Mouse (Mus musculus): ENCODE measurements around the gene 1700029H14Rik. TPM values are rescaled to one million over a fixed set of nuclear protein-coding genes. Genes with fewer than 3 reads are reported as not detected.

Gene 1700029H14Rik
- polyA plus RNA-seq, 1 experiment from 2014 or later: not detected

DNA sequence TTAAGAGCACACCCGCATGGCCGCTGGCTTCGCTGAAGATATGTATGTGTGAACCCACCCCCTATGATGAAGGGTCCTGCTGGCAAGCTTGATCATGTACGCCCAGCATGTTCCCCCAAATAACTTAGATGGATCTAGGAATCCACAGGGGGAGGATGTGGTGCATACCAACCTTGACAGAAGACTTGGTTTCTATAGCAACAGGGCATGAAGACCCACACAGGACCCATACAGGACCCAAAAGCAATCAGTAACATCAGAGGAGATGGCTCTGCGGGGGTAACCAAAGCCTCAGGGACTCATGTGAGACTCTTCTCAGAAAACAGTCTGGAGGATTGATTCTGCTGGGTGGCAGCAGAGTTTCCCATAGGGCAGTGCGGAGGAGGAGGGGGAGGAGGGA lies 29.0 kb upstream of the 1700029H14Rik start:
- no peaks in the 10 kb centered on the region for H3K36me3 ChIP-seq
- no peaks in the 10 kb centered on the region for H3K4me1 ChIP-seq
- H3K4me3 ChIP-seq: no peak overlapping the region
- no peak for DNase-seq (ENCODE audit: low spot score)
- no peak overlapping the region for H3K27ac ChIP-seq
- 84% methylated on average over 6 of the region's 6 CpGs for WGBS
- no peaks in the 10 kb centered on the region for H3K9me3 ChIP-seq (replicated peaks)
- no peaks in the 10 kb centered on the region for H3K27me3 ChIP-seq (ENCODE audit: low read depth, poor library complexity, severe bottlenecking)

DNA sequence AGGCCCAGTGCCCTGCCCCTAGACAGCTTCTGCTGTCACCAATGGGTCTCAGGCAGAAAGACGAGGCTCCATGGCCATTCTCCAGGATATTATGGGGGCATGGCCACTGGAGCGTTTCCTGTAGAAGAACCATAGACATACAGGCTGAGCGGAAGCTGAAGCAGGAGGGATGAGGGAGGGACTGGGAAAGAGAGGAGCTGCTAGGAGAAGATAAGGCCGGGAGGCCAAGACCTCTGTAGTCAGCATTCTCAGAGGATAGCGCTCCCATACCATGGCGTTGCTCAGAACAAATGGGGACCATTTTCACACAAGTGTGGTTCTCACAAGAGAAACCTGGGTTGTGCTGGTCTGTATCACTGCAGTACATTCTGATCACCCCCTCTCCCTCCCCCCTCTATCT lies 26.8 kb upstream of the 1700029H14Rik start:
- H3K27me3 ChIP-seq (ENCODE audit: low read depth, poor library complexity, severe bottlenecking): no peaks in the 10 kb centered on the region
- no peaks in the 10 kb centered on the region for H3K4me1 ChIP-seq
- no peaks in the 10 kb centered on the region for H3K9me3 ChIP-seq (replicated peaks)
- no peak for DNase-seq (ENCODE audit: low spot score)
- H3K4me3 ChIP-seq: no peak overlapping the region
- no peak overlapping the region for H3K27ac ChIP-seq
- 87% methylated on average over 6 of the region's 6 CpGs for WGBS
- 0 out of 2 replicates have a peak, but pooled peaks cover 2% of the 10 kb centered on the region for H3K36me3 ChIP-seq

DNA sequence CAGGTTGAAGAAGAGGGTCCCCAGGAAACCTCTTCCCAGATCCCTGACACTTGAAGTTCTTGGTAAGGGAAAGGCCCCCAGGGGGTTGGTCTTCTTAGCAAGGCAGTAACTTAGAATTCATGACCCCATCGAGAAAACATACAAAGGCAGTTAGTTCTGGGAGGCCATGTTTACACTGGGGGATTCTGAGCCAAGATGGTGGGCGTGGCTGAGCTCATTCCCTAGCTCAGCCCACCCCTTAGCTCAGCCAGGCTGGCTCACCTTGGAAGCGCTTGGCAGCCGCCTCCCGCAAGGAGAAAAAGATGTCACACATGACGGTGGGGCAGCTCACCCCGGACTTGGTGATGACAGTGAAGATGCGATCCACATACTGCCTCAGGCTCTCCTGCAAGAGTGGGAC lies 22.4 kb upstream of the 1700029H14Rik start:
- H3K27me3 ChIP-seq (ENCODE audit: low read depth, poor library complexity, severe bottlenecking): no peaks in the 10 kb centered on the region
- no peak for DNase-seq (ENCODE audit: low spot score)
- H3K36me3 ChIP-seq: peaks cover 21% of the 10 kb centered on the region
- H3K4me3 ChIP-seq: no peak overlapping the region
- H3K9me3 ChIP-seq (replicated peaks): no peaks in the 10 kb centered on the region
- no peaks in the 10 kb centered on the region for H3K4me1 ChIP-seq
- WGBS: 78% methylated on average over 8 of the region's 8 CpGs
- H3K27ac ChIP-seq: no peak overlapping the region

DNA sequence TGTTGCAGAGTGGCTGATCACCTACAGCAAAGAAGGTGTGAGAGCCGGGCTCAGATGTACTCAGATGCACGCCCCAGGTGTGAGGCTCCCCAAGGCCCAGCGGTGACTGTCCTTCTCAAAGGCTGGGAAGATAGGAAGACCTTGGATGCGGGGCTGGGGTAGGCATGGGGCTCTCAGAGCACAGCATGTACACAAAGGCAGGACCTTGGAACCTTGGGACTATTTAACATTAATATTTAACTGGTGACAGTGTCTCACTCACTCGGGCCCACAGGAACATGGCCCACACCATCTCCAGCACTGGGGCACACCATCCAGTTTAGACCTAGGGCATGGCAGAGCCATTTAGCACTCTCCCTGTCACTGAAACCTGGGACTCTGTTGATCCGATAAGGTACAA lies 15.6 kb upstream of the 1700029H14Rik start:
- no peaks in the 10 kb centered on the region for H3K27me3 ChIP-seq (ENCODE audit: low read depth, poor library complexity, severe bottlenecking)
- no peak for DNase-seq (ENCODE audit: low spot score)
- WGBS: 92% methylated on average over 6 of the region's 6 CpGs
- H3K27ac ChIP-seq: no peak overlapping the region
- no peaks in the 10 kb centered on the region for H3K4me1 ChIP-seq
- no peak overlapping the region for H3K4me3 ChIP-seq
- peaks cover 26% of the 10 kb centered on the region for H3K36me3 ChIP-seq
- no peaks in the 10 kb centered on the region for H3K9me3 ChIP-seq (replicated peaks)

DNA sequence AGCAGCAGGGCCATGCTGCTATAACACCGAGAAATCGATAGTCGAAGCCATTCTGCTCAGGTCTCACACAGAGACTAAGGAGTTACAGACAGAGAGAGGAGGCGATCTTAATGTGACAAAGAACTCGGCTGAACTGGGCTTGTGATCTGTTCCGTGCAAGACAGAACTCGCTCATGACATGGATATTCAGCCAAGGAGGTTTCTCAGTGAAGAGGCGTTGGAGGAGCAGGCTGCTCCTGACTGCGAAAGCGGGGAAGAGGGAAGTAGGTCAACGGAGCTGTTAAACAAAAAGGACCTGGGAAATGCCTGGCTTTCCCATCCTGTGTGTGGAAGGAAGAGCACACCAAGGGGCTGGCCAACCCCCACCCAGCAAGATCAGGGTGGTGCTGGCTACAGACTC lies 9.7 kb upstream of the 1700029H14Rik start:
- 90% methylated on average over 11 of the region's 11 CpGs for WGBS
- Histone ChIP-seq H3K27me3 (ENCODE audit: low read depth, poor library complexity, severe bottlenecking) (no peaks in the 10 kb centered on the region), H3K36me3 (peaks cover 10% of the 10 kb centered on the region), H3K4me3 (no peak overlapping the region), H3K27ac (no peak overlapping the region), H3K4me1 (no peaks in the 10 kb centered on the region), H3K9me3 (replicated peaks) (no peaks in the 10 kb centered on the region)
- no peak for DNase-seq (ENCODE audit: low spot score)

DNA sequence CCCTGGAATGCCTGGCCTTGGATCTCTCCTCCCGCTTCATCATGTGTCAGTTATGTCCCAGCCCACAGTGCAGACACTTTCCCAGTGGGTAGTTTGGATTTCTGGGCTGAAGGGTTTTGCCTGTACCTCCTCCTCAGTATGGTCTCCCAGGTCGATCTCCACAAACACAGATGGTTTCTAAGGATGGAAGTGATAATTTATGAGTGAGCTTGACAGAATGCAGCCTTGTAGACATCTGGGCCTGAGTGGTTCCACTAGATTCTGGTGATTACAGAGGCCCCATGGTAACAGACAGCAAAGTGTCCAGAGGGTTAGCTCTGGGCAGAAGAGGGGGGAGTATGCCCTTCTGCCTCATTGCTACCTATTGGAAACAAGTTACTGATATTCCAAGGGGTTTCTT lies 4.7 kb downstream of the 1700029H14Rik start:
- WGBS: 78% methylated on average over 2 of the region's 2 CpGs
- no peaks in the 10 kb centered on the region for H3K9me3 ChIP-seq (replicated peaks)
- DNase-seq (ENCODE audit: low spot score): no peak
- H3K36me3 ChIP-seq: no peaks in the 10 kb centered on the region
- H3K27ac ChIP-seq: no peak overlapping the region
- H3K27me3 ChIP-seq (ENCODE audit: low read depth, poor library complexity, severe bottlenecking): no peaks in the 10 kb centered on the region
- peaks cover 4% of the 10 kb centered on the region; the same call in 1 of the 2 replicates for H3K4me1 ChIP-seq
- H3K4me3 ChIP-seq: no peak overlapping the region

DNA sequence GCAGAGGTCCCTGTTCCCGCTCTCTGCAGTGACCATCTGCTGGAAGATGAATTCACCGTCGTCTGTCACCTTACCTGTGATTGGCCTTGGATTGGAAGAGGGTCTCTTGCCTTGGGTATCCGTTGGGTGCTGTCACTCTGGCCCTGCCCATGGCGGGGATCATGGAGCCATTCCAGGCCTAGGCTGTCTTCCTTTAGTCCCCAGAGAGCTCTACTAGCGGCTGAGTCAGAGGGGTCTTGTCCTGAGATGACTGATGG lies 10.8 kb downstream of the 1700029H14Rik start:
- H3K9me3 ChIP-seq (replicated peaks): no peaks in the 10 kb centered on the region
- no peak overlapping the region for H3K27ac ChIP-seq
- no peaks in the 10 kb centered on the region for H3K36me3 ChIP-seq
- H3K27me3 ChIP-seq (ENCODE audit: low read depth, poor library complexity, severe bottlenecking): no peaks in the 10 kb centered on the region
- DNase-seq (ENCODE audit: low spot score): no peak
- 0 out of 2 replicates have a peak, but pooled peaks cover 3% of the 10 kb centered on the region for H3K4me1 ChIP-seq
- WGBS: 95% methylated on average over 6 of the region's 6 CpGs
- no peak overlapping the region for H3K4me3 ChIP-seq

DNA sequence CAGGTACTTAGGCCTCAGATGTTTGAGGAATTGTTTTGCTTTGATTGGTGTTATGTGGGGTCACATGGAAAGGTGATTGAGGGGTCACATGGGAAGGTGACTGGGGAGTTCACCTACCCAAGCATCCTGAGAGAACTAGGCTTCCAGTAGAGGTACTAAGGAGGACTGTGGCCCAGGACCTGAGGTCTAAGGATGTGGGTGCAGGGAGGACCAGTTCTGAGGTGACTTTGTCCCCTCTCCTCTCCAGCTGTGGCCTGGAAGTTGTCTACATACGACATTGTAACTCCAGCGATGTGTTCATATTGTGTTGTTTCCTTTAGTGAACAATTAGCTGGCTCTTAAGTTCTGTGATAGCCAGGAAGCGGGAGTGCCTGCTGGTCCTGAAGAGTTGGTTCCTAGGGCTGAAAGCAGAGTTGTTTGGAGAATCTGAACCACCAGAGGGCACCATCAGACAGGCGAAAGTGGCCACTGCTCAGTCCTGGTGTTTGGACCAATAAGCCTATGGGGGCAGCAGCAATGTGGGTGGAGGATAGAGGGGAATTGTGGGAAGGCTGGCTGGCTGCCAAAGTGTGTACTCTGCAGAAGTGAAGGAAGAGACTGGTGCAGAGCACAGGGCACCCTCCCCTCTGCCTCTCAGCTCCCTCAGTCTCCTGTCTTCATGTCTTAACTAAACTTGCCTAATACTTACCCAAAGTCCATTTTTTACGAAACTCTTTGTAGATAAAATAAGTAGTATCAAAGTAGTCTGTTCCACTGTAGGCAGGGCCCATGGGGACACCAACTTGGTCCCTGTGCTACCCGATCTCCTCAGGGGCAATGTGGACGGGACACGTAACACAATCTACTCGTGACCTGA lies 11.3 kb downstream of the 1700029H14Rik start:
- 0 out of 2 replicates have a peak, but pooled peaks cover 3% of the 10 kb centered on the region for H3K4me1 ChIP-seq
- no peaks in the 10 kb centered on the region for H3K9me3 ChIP-seq (replicated peaks)
- no peak overlapping the region for H3K27ac ChIP-seq
- no peaks in the 10 kb centered on the region for H3K27me3 ChIP-seq (ENCODE audit: low read depth, poor library complexity, severe bottlenecking)
- DNase-seq (ENCODE audit: low spot score): peak; percentile 80
- no peak overlapping the region for H3K4me3 ChIP-seq
- no peaks in the 10 kb centered on the region for H3K36me3 ChIP-seq
- 61% methylated on average over 9 of the region's 9 CpGs for WGBS

DNA sequence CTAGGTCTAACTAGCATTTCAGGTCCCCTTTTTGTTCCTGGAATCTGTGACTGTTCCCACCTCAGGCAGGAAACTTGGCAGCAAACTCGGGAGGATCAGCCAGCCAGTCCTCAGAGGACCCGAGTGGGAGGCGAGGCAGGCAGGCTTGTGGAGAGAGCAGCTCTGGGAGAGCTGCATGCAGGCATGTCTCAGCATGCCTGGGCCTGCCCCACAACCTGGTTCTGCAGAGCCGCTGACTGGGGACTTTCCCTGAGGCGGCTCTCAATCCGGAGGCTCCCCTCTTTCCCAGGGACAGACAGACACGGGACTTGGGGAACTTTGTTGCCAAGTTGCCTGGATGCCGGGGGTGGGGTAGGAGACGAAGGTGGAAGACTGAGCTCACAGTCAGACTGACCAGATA lies 13.4 kb downstream of the 1700029H14Rik start:
- Histone ChIP-seq H3K4me3 (no peak overlapping the region), H3K4me1 (0 out of 2 replicates have a peak, but pooled peaks cover 3% of the 10 kb centered on the region), H3K27me3 (ENCODE audit: low read depth, poor library complexity, severe bottlenecking) (no peaks in the 10 kb centered on the region), H3K36me3 (no peaks in the 10 kb centered on the region), H3K9me3 (replicated peaks) (no peaks in the 10 kb centered on the region), H3K27ac (no peak overlapping the region)
- whole genome bisulfite sequencing: 59% methylated on average over 9 of the region's 9 CpGs
- DNase-seq (ENCODE audit: low spot score): no peak

DNA sequence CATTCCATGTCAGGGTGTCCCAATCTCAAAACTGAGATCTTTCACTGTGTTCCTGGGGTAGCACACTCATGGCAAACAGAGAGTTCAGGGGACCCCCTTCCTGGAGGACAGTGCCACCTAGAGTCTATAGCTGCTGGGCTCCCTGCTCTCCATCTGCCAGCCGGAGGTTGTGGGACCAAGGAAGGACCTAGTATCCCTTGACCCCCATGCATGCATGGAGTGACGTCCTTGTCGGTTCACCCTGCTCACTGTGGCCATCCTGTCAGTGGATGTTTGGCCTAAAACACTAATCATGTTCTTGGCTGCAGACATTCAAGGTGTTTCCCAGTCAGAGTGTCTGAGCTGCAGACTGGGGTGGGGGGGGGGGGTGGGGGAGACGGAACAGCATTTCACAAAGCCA lies 14.0 kb downstream of the 1700029H14Rik start:
- Histone ChIP-seq H3K36me3 (no peaks in the 10 kb centered on the region), H3K27me3 (ENCODE audit: low read depth, poor library complexity, severe bottlenecking) (no peaks in the 10 kb centered on the region), H3K4me1 (0 out of 2 replicates have a peak, but pooled peaks cover 3% of the 10 kb centered on the region), H3K9me3 (replicated peaks) (no peaks in the 10 kb centered on the region), H3K27ac (no peak overlapping the region), H3K4me3 (no peak overlapping the region)
- 37% methylated on average over 4 of the region's 4 CpGs for WGBS
- no peak for DNase-seq (ENCODE audit: low spot score)

DNA sequence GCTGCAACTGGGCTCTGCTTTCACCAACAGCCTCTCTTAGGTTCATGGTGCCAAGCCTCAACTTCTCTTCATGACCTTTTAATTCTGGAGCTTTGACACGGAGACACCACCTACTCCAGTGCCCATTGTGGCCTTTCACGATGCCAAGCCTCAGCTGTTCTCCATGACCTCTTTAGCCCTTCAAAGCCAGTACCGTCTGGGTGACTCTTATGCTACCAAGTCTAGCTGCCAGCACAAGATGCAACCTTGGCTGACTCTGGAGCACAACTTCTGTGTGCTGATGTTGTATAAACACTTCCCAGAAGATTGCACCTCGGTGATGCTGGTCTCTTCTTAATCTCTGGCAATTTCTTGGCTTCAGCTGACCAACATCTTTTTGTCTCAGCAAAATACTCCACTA lies 15.8 kb downstream of the 1700029H14Rik start:
- 90% methylated on average over 4 of the region's 4 CpGs for WGBS
- no peak for DNase-seq (ENCODE audit: low spot score)
- no peaks in the 10 kb centered on the region for H3K36me3 ChIP-seq
- H3K9me3 ChIP-seq (replicated peaks): no peaks in the 10 kb centered on the region
- no peak overlapping the region for H3K4me3 ChIP-seq
- no peaks in the 10 kb centered on the region for H3K27me3 ChIP-seq (ENCODE audit: low read depth, poor library complexity, severe bottlenecking)
- 0 out of 2 replicates have a peak, but pooled peaks cover 3% of the 10 kb centered on the region for H3K4me1 ChIP-seq
- no peak overlapping the region for H3K27ac ChIP-seq

DNA sequence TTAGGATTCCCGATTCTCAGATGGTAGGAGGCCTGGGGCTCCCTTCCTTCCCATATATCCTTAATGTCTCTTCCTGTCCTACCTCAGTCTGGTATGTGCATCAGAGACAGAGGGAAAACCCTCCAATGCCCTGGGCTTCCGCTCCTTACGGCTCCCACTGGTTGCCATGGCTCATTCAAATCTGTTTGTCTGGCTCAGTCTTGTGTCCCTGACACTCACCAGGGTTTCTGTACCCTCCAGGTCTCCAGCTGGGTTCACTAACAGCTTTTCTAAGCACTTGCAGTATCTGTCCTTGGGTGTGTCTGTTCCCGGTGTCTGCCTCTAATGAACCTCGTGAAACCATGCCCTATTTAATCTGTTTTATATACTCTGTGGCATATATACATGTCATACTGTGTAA lies 20.7 kb downstream of the 1700029H14Rik start:
- DNase-seq (ENCODE audit: low spot score): no peak
- no peak overlapping the region for H3K4me3 ChIP-seq
- H3K36me3 ChIP-seq: no peaks in the 10 kb centered on the region
- 83% methylated on average over 5 of the region's 5 CpGs for WGBS
- no peaks in the 10 kb centered on the region for H3K9me3 ChIP-seq (replicated peaks)
- H3K4me1 ChIP-seq: no peaks in the 10 kb centered on the region
- H3K27ac ChIP-seq: no peak overlapping the region
- no peaks in the 10 kb centered on the region for H3K27me3 ChIP-seq (ENCODE audit: low read depth, poor library complexity, severe bottlenecking)

DNA sequence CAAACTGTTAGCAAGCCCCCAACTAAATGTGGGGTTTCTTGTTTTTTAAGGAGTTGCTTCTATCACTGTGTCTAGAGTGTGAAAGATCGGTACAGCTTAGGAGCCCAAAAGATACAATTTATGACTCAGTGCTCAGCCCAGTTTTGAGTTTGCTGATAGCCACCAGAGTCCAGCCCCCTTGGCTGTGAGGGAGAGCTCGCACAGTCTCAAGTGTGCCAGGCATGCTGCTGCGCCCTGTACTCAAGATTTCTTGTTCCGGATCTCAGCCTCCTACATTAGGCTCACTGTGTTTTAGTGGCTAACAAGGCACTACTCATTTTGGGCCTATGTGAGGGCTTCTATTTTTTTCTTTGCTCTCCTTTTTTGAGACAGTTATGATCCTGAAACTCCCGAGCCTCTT lies 22.1 kb downstream of the 1700029H14Rik start:
- H3K27ac ChIP-seq: no peak overlapping the region
- no peak for DNase-seq (ENCODE audit: low spot score)
- H3K36me3 ChIP-seq: no peaks in the 10 kb centered on the region
- H3K27me3 ChIP-seq (ENCODE audit: low read depth, poor library complexity, severe bottlenecking): no peaks in the 10 kb centered on the region
- no peak overlapping the region for H3K4me3 ChIP-seq
- no peaks in the 10 kb centered on the region for H3K9me3 ChIP-seq (replicated peaks)
- WGBS: 88% methylated on average over 5 of the region's 5 CpGs
- H3K4me1 ChIP-seq: no peaks in the 10 kb centered on the region

DNA sequence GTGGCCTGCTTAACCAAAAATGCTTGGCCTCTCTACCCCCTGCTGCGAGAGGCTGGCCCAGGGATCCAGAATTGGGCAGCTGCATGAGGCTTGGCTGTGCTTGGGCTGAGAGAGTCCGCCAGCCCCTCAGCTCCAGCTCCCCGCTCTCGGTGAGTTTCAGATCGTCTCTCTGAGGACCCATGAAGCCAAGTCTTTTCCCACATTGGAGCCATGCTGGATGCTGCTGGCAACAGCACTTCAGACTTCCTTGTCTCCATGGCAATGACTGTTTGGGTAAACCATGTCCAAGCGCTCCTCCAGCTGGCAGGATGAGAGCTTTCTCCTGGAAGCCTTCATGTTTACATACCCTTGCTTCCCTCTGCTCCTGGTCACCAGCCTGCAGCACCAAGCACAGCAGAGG lies 23.4 kb downstream of the 1700029H14Rik start:
- Histone ChIP-seq H3K27ac (no peak overlapping the region), H3K4me3 (no peak overlapping the region), H3K27me3 (ENCODE audit: low read depth, poor library complexity, severe bottlenecking) (no peaks in the 10 kb centered on the region), H3K9me3 (replicated peaks) (no peaks in the 10 kb centered on the region), H3K4me1 (no peaks in the 10 kb centered on the region), H3K36me3 (no peaks in the 10 kb centered on the region)
- no peak for DNase-seq (ENCODE audit: low spot score)
- 82% methylated on average over 6 of the region's 6 CpGs for WGBS
